Mouse (Mus musculus): ENCODE measurements around the gene Tlk1. TPM values are rescaled to one million over a fixed set of nuclear protein-coding genes. Genes with fewer than 3 reads are reported as not detected.

Tlk1 gene
- total RNA-seq, 2 experiments from 2014 or later, result 48.2 to 64.3 TPM

DNA sequence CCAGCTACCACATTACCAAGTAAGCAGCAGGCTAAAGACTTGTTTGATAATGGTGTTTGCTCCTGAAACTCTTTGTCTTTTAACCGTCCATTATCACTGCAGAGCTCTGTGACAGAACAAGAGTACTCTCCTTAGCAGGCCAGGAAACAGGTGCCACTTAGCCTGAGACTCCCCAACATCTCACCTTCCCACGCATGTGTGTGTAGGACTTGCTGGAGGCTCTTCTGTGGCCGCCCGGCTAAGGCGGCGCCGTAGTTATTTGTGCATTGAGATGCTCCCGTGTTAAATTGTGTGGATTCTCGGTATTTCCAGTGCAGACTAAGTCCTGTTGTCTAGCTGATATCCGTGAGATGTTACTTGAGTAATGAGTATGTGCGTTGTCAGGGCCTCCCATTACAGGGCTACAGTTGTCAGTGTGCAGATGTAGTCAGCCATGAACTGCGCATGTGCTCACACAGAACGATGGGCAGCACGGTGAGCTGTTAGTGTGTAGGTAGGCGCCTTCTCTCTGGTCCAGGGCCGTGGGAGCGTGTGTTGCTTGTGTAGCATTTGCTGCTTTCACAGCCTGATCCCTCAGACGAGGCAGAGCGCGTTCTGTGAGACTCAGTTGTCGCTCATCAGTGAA is 137.0 kb downstream of the Tlk1 start:
- DNase-seq, result no peak

DNA sequence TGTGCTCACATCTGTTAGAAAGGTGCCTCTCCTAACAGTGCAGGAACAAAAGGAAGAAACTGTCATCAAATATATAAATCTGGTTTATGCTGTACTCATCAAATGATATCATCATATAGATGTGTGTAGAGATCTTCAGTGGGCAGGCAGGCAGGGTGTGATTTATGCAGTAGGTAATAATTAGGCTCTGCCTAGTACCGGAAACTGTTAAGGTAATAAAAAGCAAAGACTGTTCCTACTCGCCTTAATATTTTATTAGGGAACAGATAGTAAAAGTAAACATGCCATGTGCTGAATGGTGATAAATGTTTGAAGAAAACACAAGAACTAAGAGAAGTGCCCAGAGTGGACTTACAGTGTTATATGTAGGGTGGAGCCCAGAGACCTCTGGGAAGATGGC is 143.2 kb downstream of the Tlk1 start:
- no peak for DNase-seq

DNA sequence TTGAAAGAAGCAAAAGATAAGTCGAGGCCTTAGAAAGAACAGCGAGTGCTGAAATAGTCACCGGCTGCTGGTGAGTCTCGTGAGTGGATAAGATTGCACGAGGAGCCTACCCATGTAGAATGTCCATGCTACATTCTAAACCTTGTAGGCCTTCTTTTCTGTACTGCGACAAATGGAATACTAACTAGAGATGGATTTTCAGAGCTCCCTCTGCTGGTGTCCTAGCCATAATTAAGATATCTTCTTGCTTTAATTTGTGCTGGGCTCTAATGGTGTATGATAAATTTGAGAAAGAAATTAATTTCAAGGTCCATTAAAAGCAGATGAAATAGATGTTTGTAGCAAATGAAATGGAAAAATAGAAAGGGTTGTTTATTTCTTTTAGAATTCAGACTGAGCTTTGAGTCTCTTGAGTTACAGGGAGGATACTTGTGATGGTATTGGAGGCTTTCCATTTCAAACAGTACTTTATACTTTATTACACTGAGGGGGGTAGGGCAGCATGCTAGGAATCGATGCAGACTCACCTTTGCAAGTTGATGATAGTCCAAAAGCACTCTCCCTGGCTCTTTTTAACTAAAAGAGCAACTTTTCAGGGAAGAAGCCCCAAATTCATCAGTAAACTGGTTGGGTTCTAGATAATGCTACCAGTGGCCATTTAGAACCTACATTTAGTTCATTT is 151.9 kb downstream of the Tlk1 start:
- peak in 1 of 2 experiments; percentile 18 for DNase-seq

DNA sequence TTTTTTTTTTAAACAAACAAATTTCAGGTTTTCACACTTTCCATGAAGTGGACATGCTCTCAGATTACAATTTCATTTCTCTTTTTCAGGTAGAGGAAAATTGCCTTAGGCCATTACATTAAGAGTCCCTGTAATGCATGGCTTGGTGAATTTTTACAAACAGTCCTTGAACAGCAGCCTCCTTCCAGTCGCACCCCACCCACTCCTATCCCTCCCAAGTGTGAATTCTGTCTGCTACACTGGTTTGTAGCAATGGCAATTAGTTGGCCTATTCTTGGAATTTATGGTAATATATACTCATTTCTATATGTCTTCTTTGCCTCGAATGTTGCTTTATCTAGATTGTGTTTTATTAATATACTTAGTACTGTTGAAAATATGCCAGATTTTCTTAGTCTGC is 153.1 kb downstream of the Tlk1 start:
- no peak for DNase-seq

DNA sequence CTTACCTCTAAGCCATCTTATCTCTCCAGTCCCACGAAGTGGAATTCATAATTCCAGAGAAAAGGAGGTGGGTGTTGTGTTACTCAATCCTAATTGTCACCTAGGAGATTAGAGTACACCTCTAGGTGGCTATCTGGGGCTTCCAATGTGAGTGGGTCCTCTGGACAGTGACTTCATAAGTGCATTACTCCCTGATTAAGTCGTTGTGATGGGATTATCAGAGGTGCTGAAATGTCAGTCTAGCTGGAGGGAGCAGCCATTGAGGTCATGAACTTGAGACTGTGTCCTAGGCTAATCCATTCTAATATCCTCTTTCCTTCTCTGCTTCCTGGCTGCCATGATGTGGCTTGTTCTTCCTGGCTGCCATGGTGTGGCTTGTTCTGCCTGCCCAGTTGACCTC is 155.6 kb downstream of the Tlk1 start:
- DNase-seq, result no peak

DNA sequence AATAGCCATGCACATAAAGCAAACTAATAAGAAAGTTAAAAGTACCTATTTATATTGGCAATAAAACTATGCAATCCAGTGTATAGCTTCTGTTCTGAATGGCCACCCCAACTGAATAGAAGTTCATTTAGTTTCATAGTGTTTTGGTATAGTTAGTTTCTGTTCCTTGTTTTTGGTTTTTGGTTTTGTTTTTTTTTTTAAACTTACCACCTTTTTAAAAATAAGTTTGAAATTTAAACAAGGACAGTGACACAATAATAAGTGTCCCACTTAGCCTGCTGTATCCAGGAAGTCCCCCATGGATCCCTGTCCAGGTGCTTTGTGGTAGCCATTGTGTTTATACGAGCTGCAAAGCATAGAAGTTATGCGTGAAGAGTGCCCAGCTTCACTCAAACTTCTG is 156.3 kb downstream of the Tlk1 start:
- DNase-seq, result no peak

DNA sequence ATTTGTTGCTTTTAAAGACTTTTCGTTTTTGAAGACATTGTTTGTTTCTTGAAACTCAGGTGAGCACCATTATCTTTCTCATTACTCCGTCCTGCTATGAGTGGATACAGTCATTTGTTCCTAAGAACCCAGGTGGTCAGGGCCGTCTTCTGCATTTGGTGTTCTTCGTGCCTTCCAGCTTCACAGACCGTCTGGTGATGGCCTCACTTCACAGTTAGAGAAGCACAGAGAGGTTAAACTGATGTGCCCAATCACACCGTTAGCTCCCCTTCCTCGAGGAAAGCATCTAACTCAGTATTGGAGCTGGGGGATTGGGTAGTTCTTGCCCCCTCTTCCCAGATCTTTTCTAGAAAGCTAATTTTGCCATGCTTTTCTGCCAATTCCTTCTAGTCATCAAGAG is 158.5 kb downstream of the Tlk1 start:
- DNase-seq, result no peak

DNA sequence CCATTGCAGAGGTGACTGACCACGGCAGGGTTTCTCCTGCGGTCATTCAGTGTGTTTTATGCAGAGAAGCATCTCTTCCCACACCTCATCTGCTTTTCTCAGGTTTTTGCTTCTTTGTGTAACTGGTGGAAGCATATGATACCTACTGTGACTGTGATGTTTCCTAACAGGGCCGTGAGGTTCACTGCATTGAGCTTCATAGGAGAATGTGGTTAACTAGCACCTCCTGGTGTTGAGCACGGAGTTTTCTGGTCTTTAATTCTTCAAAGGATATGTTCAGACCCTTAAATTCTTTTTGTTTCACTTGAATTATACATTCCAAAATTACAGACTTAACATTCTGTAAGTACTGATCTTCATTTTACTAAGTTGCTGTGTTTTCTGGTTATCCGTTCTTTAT is 161.8 kb downstream of the Tlk1 start:
- DNase-seq, result no peak

Other genes starting within 250 kb of the Tlk1 start
- gene Gorasp2, start 164.2 kb downstream of the Tlk1 start, total RNA-seq (2021), result 100 to 1,000 TPM; 117 to 120 TPM
- gene Gm26558, start 163.6 kb downstream of the Tlk1 start, total RNA-seq (2021), result under 1 TPM; 0.36 to 0.66 TPM
- gene Dcaf17, start 229.6 kb upstream of the Tlk1 start, total RNA-seq (2021), result 10 to 100 TPM; 12.2 to 15.4 TPM
- 10 to 100 TPM; 11.3 to 16.6 TPM for gene Mettl8, start 229.9 kb upstream of the Tlk1 start, total RNA-seq (2021)

Data from adrenal gland, postnatal 36 days (tissue).